Mouse (Mus musculus): ENCODE measurements around the gene Bmpr1a. TPM values are rescaled to one million over a fixed set of nuclear protein-coding genes. Genes with fewer than 3 reads are reported as not detected.
A peak's percentile ranks its signal among the peaks of the same experiment; 100 is the strongest.

Gene Bmpr1a
- polyA plus RNA-seq, 1 experiment from 2014 or later: 25.9 TPM

DNA sequence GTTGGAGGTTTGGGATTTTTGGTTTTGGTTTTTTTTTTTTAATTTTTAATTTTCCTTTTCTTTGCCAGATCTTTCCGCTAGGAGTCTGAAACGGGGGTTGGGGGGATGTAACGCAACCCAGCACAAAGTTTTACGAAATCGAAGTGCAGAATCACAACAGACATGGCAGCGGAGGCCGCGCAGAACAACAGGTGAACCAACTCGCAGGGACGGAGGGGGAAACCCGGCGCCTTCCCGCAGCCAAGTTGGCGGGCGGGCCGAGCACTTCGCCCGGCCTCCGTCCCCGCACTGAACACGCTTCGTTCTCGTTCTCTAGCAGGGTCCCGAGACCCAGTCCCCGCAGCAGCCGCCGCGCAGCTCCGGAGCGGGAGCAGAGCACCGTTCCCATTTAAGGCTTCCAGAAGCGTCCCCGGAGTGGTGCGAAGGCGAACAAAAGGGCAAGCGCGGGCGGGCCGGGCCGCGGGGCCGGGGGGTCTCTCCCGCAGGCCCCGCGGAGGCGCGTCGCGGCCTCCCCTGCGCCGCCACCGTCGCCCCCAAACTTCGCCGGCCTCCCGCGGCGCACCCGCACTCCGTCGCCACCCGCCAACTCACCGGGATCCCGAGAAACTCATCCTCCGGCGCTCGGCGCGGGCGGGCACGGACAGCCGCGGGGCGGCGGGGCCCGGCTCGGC is 1.2 kb downstream of the Bmpr1a start:
- H3K4me3 ChIP-seq (replicated peaks; ENCODE audit: low read depth, low read length): peak overlapping the region; percentile 87

DNA sequence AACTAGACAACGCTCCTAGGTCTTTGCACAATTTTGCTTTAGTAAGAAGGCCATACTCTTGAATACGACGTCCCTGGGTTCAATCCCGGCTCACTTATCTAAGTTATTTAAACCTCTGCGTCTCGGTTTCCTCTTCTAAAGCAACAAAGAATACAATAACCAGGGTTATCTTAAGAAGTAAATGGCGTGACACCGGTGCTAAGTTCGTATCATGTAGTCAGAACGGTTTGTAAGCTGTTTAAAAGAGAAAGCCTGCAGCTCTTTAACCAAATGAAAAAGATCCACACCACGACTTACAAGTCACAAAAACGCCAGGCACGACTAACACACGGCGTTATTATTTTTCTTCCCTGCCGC is 1.7 kb downstream of the Bmpr1a start:
- peak overlapping the region; percentile 95 for H3K27ac ChIP-seq (replicated peaks; ENCODE audit: low read depth, low read length)
- H3K4me2 ChIP-seq (ENCODE audit: low read length): peak overlapping the region; percentile 74
- H3K36me3 ChIP-seq (ENCODE audit: control insufficient read depth, insufficient read depth, low read length): no peaks in the 10 kb centered on the region
- H3K4me3 ChIP-seq (replicated peaks; ENCODE audit: low read depth, low read length): peak overlapping the region; percentile 87
- no peaks in the 10 kb centered on the region for H3K9me3 ChIP-seq (ENCODE audit: control insufficient read depth, low read length)
- no peak for ATAC-seq (ENCODE audit: low FRiP score, low TSS enrichment)
- peak overlapping the region; percentile 93 for H3K9ac ChIP-seq (replicated peaks; ENCODE audit: low read length)
- peak; percentile 46 for DNase-seq
- H3K4me1 ChIP-seq (ENCODE audit: control insufficient read depth, insufficient read depth, low read length): peaks cover 17% of the 10 kb centered on the region
- under 1% methylated on average over 16 of the region's 16 CpGs for WGBS
- no peaks in the 10 kb centered on the region for H3K27me3 ChIP-seq (ENCODE audit: control insufficient read depth, insufficient read depth, low read length)

More for the DNA sequence above, 1.2 kb downstream of the Bmpr1a start:
- Histone ChIP-seq H3K4me1 (ENCODE audit: control insufficient read depth, insufficient read depth, low read length) (peaks cover 17% of the 10 kb centered on the region), H3K9ac (replicated peaks; ENCODE audit: low read length) (peak overlapping the region; percentile 93), H3K9me3 (ENCODE audit: control insufficient read depth, low read length) (no peaks in the 10 kb centered on the region), H3K36me3 (ENCODE audit: control insufficient read depth, insufficient read depth, low read length) (no peaks in the 10 kb centered on the region), H3K4me2 (ENCODE audit: low read length) (peak overlapping the region; percentile 74), H3K27me3 (ENCODE audit: control insufficient read depth, insufficient read depth, low read length) (no peaks in the 10 kb centered on the region), H3K27ac (replicated peaks; ENCODE audit: low read depth, low read length) (peak overlapping the region; percentile 95)
- WGBS: under 1% methylated on average over 74 of the region's 77 CpGs
- DNase-seq (peak; percentile 74), ATAC-seq (ENCODE audit: low FRiP score, low TSS enrichment) (peak; percentile 6; the same call in 1 of the 2 replicates)

DNA sequence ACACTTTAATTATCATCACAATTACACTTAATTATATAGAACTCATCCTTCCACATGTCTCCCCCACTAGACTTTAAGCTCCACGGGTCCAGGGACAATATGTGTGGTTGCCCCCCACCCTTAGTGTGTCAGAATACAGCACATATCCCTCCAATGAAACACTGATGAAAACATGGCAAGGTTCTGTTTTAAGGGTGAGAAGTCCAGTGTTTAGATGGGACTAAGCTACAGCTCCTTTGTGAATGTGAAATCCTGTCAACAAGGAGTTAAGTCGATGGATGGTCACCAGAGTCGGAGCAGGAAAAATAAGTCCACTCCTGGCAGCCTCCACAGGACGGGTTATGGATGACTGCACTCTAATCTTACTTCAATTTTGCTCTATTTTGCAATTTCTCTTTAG is 2.8 kb downstream of the Bmpr1a start:
- WGBS: 2% methylated on average over 4 of the region's 4 CpGs

DNA sequence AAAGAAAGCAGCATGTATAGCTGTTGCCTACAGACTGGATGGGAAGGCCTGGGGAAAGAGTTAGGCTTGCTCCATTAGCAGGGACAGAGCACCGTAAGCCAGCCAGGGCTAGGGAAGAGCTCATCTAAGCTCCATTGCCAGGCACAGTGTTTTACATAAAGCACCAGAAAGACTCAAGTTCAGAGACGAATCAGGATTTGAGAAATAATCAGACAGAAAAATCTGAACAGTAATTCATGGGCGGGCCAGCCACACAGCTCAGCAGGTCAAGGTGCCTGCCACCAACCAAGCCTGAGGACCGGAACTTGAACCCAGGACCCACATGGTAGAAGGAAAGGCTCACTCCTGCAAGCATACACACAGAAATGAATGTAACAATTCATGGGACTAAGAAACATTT is 3.5 kb downstream of the Bmpr1a start:
- no peak overlapping the region for H3K9ac ChIP-seq (replicated peaks; ENCODE audit: low read length)
- no peak for ATAC-seq (ENCODE audit: low FRiP score, low TSS enrichment)
- no peak for DNase-seq
- H3K4me1 ChIP-seq (ENCODE audit: control insufficient read depth, insufficient read depth, low read length): peaks cover 17% of the 10 kb centered on the region
- WGBS: 55% methylated on average over 4 of the region's 4 CpGs
- no peaks in the 10 kb centered on the region for H3K9me3 ChIP-seq (ENCODE audit: control insufficient read depth, low read length)
- peak overlapping the region; percentile 74 for H3K4me2 ChIP-seq (ENCODE audit: low read length)
- H3K36me3 ChIP-seq (ENCODE audit: control insufficient read depth, insufficient read depth, low read length): no peaks in the 10 kb centered on the region
- H3K27me3 ChIP-seq (ENCODE audit: control insufficient read depth, insufficient read depth, low read length): no peaks in the 10 kb centered on the region
- no peak overlapping the region for H3K27ac ChIP-seq (replicated peaks; ENCODE audit: low read depth, low read length)
- H3K4me3 ChIP-seq (replicated peaks; ENCODE audit: low read depth, low read length): peak overlapping the region; percentile 87; the same call in 1 of the 2 replicates

More for the DNA sequence above, 2.8 kb downstream of the Bmpr1a start:
- Histone ChIP-seq H3K4me1 (ENCODE audit: control insufficient read depth, insufficient read depth, low read length) (peaks cover 17% of the 10 kb centered on the region), H3K9ac (replicated peaks; ENCODE audit: low read length) (no peak overlapping the region; the same call in 1 of the 2 replicates), H3K4me2 (ENCODE audit: low read length) (peak overlapping the region; percentile 74), H3K9me3 (ENCODE audit: control insufficient read depth, low read length) (no peaks in the 10 kb centered on the region), H3K36me3 (ENCODE audit: control insufficient read depth, insufficient read depth, low read length) (no peaks in the 10 kb centered on the region), H3K4me3 (replicated peaks; ENCODE audit: low read depth, low read length) (peak overlapping the region; percentile 87; the same call in 1 of the 2 replicates), H3K27me3 (ENCODE audit: control insufficient read depth, insufficient read depth, low read length) (no peaks in the 10 kb centered on the region), H3K27ac (replicated peaks; ENCODE audit: low read depth, low read length) (no peak overlapping the region)
- ATAC-seq (ENCODE audit: low FRiP score, low TSS enrichment): no peak
- peak; percentile 25 for DNase-seq

DNA sequence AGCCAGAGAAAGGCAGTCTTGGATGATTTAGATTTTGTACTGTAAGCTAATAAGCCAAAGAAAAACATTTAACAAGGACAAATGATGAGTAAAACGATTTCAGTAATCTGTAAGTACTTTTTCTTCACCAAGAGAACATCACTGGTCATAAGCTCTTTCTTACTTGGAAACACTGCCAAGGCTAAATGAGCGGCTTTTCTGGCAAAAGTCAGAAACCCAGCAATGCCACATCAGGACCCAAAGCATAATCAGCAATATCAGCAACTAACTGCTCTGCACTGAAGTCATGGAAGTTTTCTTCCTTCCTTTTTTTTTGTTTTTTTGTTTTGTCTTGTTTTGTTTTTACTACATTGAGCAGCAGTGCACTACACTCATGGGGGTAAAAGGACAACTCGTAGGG is 5.8 kb downstream of the Bmpr1a start:
- Histone ChIP-seq H3K9ac (replicated peaks; ENCODE audit: low read length) (no peak overlapping the region), H3K36me3 (ENCODE audit: control insufficient read depth, insufficient read depth, low read length) (no peaks in the 10 kb centered on the region), H3K9me3 (ENCODE audit: control insufficient read depth, low read length) (no peaks in the 10 kb centered on the region), H3K4me2 (ENCODE audit: low read length) (no peak overlapping the region), H3K27ac (replicated peaks; ENCODE audit: low read depth, low read length) (no peak overlapping the region), H3K27me3 (ENCODE audit: control insufficient read depth, insufficient read depth, low read length) (no peaks in the 10 kb centered on the region), H3K4me3 (replicated peaks; ENCODE audit: low read depth, low read length) (no peak overlapping the region), H3K4me1 (ENCODE audit: control insufficient read depth, insufficient read depth, low read length) (peaks cover 17% of the 10 kb centered on the region)
- DNase-seq (no peak), ATAC-seq (ENCODE audit: low FRiP score, low TSS enrichment) (no peak)
- 89% methylated on average over 3 of the region's 3 CpGs for WGBS

DNA sequence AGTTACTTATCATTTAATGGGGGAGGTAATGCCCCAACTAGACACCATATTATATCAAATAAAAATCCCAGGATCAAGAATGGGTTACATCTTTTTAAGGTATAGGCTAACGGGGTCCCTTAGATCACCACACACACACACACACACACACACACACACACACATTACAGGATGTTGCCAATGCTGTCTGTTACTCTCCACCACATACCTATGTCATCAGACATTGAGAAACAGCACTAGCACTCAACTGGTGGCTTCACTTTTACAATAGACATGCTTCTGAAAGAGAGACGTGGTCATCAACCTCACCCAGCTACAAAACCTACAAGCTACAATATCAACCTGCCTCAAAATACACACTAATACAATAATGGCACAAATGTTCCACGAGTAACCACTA is 9.5 kb downstream of the Bmpr1a start:
- Histone ChIP-seq H3K36me3 (ENCODE audit: control insufficient read depth, insufficient read depth, low read length) (no peaks in the 10 kb centered on the region), H3K27me3 (ENCODE audit: control insufficient read depth, insufficient read depth, low read length) (no peaks in the 10 kb centered on the region), H3K4me3 (replicated peaks; ENCODE audit: low read depth, low read length) (no peak overlapping the region), H3K9ac (replicated peaks; ENCODE audit: low read length) (no peak overlapping the region), H3K4me2 (ENCODE audit: low read length) (no peak overlapping the region), H3K4me1 (ENCODE audit: control insufficient read depth, insufficient read depth, low read length) (no peaks in the 10 kb centered on the region; the same call in 1 of the 2 replicates), H3K9me3 (ENCODE audit: control insufficient read depth, low read length) (no peaks in the 10 kb centered on the region), H3K27ac (replicated peaks; ENCODE audit: low read depth, low read length) (no peak overlapping the region)
- DNase-seq (no peak), ATAC-seq (ENCODE audit: low FRiP score, low TSS enrichment) (no peak)
- WGBS: 93% methylated on average over 3 of the region's 3 CpGs

DNA sequence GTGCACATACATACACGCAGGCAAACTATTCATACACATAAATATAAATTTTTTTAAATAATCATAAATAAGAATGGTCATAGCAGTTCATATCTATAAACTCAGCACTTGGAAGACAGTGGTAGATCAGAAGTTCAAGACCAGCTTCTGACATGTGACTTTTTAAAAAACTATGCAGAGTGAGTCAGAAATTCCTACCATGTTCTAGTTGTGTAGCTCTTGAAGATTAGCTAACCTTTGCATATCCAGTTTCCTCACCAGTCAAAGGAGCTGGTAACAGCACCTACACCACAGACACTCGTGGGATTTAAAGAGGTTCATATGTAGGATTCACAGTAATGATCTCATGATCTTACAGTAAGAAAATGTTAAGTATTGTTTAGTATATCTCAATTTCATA is 10.5 kb downstream of the Bmpr1a start:
- H3K4me1 ChIP-seq (ENCODE audit: control insufficient read depth, insufficient read depth, low read length): no peaks in the 10 kb centered on the region
- H3K27ac ChIP-seq (replicated peaks; ENCODE audit: low read depth, low read length): no peak overlapping the region
- no peak for ATAC-seq (ENCODE audit: low FRiP score, low TSS enrichment)
- H3K36me3 ChIP-seq (ENCODE audit: control insufficient read depth, insufficient read depth, low read length): no peaks in the 10 kb centered on the region
- 94% methylated on average over 2 of the region's 2 CpGs for WGBS
- H3K4me2 ChIP-seq (ENCODE audit: low read length): no peak overlapping the region
- DNase-seq: no peak
- H3K27me3 ChIP-seq (ENCODE audit: control insufficient read depth, insufficient read depth, low read length): no peaks in the 10 kb centered on the region
- no peaks in the 10 kb centered on the region for H3K9me3 ChIP-seq (ENCODE audit: control insufficient read depth, low read length)
- H3K4me3 ChIP-seq (replicated peaks; ENCODE audit: low read depth, low read length): no peak overlapping the region
- H3K9ac ChIP-seq (replicated peaks; ENCODE audit: low read length): no peak overlapping the region

DNA sequence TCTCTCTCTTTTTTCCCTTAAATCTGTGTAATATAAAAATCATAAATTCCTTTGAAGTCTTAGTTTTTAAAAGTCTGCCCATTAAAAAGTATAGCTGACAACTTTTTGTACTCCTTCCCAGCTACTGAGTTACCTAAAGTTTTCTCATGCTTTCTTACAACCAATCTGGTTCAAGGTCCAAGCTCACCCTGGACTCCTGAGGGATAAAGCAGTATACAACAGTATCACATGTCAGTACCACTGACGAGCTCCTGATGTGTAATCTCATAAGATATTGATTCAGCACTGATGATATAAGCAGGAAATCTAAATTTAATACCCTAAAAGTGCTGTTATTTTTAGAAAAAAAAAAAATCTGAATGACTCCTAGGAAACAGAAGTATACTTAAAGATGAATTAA is 12.2 kb downstream of the Bmpr1a start:
- Histone ChIP-seq H3K27me3 (ENCODE audit: control insufficient read depth, insufficient read depth, low read length) (no peaks in the 10 kb centered on the region), H3K4me3 (replicated peaks; ENCODE audit: low read depth, low read length) (no peak overlapping the region), H3K4me2 (ENCODE audit: low read length) (no peak overlapping the region), H3K4me1 (ENCODE audit: control insufficient read depth, insufficient read depth, low read length) (no peaks in the 10 kb centered on the region), H3K36me3 (ENCODE audit: control insufficient read depth, insufficient read depth, low read length) (no peaks in the 10 kb centered on the region), H3K27ac (replicated peaks; ENCODE audit: low read depth, low read length) (no peak overlapping the region), H3K9ac (replicated peaks; ENCODE audit: low read length) (no peak overlapping the region), H3K9me3 (ENCODE audit: control insufficient read depth, low read length) (no peaks in the 10 kb centered on the region)
- DNase-seq (no peak), ATAC-seq (ENCODE audit: low FRiP score, low TSS enrichment) (no peak)
- WGBS: 77% methylated on average over 1 of the region's 1 CpGs

DNA sequence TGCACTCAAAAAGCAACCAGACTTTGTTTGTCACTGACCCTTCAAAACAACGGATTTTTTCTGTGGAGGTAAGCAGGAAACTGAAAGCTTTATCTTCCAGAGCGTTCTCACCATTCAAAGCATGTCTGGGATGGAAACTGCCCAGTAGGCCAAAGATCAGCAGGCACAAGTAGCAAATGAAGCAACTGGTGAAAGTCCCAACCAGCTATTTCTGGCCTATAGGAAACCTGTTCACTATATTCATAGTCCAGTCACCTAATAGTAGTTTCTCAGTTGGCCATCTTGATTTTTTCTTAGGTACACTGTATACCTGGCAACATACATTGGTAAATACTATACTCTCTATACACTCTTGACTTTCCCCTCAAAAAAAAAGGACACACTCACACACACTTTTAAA is 13.2 kb downstream of the Bmpr1a start:
- ATAC-seq (ENCODE audit: low FRiP score, low TSS enrichment): no peak

More for the DNA sequence above, 13.2 kb downstream of the Bmpr1a start:
- no peaks in the 10 kb centered on the region for H3K27me3 ChIP-seq (ENCODE audit: control insufficient read depth, insufficient read depth, low read length)
- WGBS: 91% methylated on average over 2 of the region's 2 CpGs
- no peaks in the 10 kb centered on the region for H3K9me3 ChIP-seq (ENCODE audit: control insufficient read depth, low read length)
- no peak overlapping the region for H3K4me2 ChIP-seq (ENCODE audit: low read length)
- H3K27ac ChIP-seq (replicated peaks; ENCODE audit: low read depth, low read length): no peak overlapping the region
- no peaks in the 10 kb centered on the region for H3K36me3 ChIP-seq (ENCODE audit: control insufficient read depth, insufficient read depth, low read length)
- H3K9ac ChIP-seq (replicated peaks; ENCODE audit: low read length): no peak overlapping the region
- no peak for DNase-seq
- H3K4me1 ChIP-seq (ENCODE audit: control insufficient read depth, insufficient read depth, low read length): no peaks in the 10 kb centered on the region
- no peak overlapping the region for H3K4me3 ChIP-seq (replicated peaks; ENCODE audit: low read depth, low read length)
